Mouse (Mus musculus) cerebral cortex, adult 2 months (tissue): ENCODE data around the gene Ccdc127.

ENCODE experiments used
- WGBS: fragments of 180-500 bp; shearing (Covaris S2); methylation state at CpG from one replicate; pipeline ENCODE4 v1.1.7; 2018; 5-methylcytosine and 5-hydroxymethylcytosine counted together

The Ccdc127 gene

DNA sequence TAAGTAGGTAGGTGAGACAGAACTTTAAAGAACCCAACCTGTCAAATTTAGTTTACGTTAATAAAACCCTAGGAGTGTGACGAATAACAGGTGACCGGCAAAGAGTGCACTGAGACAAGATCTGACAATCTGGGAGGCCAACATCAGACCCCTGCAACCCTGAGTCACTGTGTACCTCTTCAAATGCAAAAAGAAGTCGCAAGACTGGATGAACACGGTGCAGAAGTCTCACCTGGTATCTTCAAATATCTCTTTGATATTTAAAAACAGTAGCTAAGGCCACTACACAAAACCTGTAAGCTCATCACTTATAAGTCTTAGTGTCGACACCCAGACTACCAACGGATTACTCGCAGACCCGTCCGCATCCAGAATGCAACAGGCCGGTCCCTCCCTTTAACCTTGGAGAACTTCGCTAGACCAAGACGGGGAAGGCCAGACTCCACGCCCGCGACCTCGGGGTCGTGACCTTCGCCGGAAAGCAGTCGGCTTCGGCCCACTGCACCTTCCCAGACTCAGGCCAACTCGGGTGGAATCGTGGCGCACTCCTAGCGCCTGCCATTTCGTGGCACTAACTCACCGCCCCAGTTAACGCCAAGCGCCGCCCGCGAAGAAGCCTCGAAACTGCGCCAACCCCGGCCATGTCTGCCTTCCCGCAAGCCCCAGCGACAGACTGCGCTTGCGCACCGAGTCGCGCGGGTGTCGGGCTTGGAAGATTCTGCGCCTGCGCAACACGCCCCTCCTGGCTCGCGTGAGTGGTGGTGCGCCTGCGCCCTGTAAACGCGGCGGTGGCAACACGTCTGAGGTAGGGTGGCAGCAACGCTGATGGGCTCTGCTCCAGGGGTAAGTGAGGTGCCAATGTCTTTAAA is at the start of gene Ccdc127, which contains the start of gene Sdha:
TSS of gene Ccdc127 (plus strand) at position 744 of the 869 bp plus-strand sequence.
TSS of gene Sdha (minus strand) at position 715 of the 869 bp plus-strand sequence.
- WGBS = under 1% methylated on average over 57 of the region's 57 CpGs

DNA sequence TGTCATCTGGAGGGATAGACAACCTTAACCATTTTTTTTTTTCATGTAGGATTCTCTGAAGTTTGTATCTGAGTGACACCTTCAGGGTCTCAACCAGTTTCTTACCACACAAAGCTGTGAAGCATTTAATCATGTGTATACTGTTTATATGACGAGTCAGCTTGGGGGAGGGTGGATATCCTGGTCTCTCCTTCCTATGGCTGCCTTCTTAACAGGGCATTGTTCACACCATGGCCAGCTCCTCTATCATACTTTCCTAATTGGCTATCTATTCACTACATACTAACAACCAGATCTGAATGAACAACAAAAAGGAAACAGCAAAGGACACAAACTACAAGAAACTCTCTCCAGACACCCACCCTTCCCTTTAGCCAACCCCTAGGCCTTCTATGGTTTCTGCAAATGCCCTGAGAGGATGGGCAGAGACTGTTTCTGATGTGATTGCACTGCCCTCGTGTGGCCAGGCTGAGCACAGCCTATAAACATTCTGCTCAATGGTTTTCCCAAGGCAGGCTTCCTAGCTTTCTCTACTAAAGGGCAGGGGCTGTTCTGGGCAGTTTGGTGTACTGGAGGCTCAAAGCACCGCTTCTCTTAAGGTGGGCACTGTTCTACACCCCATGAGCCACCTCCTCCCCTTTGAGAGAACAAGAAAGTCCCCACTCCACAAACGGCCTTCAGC is 49.0 kb upstream of the Ccdc127 start:
- 32% methylated on average over 4 of the region's 4 CpGs for whole genome bisulfite sequencing

DNA sequence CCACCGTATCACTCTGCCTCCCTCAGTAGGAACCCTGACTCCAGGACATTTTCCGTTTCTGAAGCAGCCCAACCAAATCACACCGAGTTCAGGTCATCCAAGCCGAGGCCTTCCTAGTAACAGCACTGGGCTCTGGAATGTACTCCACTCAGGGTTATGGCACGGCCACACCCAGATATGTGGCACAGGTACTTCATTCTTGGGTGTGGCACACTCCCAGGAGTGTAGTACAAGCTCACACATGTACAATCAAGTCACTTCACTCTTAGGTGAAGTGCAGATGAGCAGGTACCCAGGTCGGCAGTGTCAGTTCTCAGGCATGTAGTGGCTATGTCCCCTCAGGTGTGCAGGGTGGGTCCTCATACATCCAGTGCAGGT is 48.5 kb upstream of the Ccdc127 start:
- 74% methylated on average over 6 of the region's 6 CpGs for WGBS

DNA sequence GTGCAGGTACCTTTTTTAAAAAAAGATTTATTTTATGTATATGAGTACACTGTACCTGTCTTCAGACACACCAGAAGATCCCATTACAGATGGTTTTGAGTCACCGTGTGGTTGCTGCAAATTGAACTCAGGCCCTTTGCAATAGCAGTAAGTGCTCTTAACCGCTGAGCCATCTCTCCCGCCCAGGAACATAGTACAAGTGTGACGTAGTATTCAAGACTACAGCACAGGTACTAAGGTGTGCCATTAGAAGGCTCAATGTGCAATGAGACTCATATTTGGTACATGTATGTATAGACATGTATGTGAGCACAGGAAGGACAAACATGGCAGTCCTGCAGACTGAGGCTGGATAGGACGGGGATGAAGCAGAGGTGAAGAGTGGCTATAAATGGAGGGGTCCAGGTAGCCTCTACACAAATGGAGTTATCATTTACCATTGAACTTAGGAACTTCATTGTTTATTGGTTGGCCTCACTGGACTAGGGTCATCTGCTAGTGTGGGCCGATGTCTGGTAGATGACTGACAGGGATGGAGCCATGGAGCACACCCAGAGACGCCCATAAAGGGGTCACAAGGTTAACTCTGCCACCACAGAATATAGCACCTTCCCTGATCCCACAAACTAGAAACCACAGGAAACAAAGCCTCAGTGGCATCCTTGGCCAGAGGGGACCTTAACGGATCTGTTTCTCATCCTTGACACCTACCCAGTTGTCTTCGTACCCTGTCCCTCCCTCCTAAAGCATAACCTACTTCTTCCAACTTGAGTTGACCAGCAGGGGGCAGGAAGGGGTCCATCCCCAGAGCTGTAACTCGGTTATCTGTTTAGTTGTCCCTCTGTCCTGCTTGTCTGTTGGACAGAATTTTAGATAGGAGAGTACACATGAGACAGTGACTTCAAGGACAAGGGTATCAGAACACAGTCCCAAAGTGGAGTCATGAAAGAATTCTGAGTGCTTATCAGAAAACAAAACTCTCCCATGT is 47.8 kb upstream of the Ccdc127 start:
- WGBS = 79% methylated on average over 10 of the region's 10 CpGs

DNA sequence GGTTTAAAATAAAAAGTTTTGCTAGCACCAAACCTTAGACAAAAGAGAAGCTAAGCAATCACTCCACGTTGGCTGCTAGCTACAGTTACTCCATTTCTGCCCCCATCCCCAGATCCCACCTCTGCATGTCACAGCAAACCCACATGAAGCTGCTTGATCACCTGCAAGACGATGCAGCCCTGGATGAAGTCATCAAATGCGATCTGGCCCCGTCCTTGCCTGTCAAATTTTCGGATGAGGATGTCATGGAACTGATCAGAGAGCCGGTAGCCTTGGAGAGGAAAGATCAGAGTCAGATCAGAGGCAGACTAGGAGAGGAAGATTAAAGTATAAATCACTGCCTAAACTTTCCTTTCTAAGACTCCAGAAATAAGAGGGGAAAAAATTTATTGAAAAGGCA is 44.7 kb upstream of the Ccdc127 start:
- 85% methylated on average over 6 of the region's 6 CpGs for WGBS

DNA sequence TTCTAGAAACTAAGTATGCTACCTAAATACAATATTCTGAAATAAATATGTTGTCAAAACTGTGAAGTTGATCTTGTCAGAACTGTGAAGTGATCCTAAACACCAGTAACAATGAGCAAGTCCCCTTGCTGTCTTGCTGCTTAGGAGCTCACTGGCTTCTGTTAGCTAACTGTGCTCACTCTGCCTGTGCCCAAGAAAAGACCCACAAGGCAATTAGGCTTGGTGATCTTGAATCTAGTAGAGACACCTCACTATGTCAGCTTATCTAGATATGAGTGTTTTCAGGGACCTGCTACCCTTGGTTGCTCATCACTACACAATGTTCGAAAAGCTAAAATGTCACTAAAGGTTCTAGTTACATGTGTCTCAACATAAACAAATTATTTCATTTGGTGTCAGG is 44.3 kb upstream of the Ccdc127 start:
- 98% methylated on average over 1 of the region's 1 CpGs for WGBS

DNA sequence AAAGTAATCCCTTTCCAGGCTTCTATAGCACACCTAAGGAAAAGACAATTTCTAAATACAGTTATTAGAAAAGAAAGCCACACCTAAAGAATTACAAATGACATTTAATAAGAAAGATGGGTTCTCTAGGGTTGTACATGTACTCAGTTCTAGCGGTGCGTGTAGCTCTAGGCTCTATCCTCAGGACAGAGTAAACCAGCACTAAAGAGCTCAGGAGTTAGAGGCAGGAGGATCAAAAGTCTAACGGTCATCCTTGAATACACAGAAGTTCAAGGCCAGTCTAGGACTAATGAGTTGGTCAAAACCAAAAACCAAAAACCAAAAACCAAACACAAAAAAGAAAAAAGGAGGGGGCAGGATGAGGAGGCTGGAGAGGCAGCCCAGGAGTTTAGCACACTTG is 35.5 kb upstream of the Ccdc127 start:
- 97% methylated on average over 3 of the region's 3 CpGs for WGBS

DNA sequence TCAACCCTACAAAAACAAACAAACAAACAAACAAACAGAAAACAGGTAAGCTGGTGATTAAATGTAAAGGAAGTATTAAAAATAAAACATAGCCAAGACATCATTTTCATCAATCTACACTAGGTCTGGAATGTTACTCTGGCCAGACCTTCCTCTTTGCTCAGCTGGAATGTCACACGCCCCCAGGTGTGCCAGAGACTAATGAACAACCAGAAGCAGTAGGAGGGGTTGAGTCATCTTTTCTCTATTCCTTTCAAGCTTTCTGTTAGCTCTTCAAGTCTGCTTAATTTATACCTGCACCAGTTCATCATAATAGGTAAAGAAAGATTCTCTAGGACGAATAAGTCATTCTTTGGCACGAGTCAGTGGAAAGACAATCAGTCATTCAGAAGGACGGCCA is 33.7 kb upstream of the Ccdc127 start:
- WGBS = 20% methylated on average over 4 of the region's 4 CpGs

DNA sequence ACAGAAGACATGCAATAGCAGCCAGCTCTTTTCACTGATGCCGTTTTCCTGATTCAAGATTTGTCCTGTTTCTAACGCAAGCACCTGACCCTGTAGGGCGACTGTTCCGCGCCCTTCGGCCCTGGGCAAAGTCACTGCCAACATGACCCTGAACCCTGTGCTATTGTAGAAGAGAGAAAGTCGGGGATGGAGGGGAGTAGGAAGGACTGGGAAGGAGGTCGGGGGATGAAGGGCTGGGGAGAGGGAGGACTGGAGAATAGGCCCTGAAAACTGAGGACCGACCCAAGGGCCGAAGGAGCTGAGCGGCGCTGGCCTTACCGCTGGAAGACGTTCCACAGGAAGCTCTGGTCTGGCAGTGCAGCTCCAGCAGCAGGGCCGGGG is 33.3 kb upstream of the Ccdc127 start:
- under 1% methylated on average over 15 of the region's 15 CpGs for WGBS

DNA sequence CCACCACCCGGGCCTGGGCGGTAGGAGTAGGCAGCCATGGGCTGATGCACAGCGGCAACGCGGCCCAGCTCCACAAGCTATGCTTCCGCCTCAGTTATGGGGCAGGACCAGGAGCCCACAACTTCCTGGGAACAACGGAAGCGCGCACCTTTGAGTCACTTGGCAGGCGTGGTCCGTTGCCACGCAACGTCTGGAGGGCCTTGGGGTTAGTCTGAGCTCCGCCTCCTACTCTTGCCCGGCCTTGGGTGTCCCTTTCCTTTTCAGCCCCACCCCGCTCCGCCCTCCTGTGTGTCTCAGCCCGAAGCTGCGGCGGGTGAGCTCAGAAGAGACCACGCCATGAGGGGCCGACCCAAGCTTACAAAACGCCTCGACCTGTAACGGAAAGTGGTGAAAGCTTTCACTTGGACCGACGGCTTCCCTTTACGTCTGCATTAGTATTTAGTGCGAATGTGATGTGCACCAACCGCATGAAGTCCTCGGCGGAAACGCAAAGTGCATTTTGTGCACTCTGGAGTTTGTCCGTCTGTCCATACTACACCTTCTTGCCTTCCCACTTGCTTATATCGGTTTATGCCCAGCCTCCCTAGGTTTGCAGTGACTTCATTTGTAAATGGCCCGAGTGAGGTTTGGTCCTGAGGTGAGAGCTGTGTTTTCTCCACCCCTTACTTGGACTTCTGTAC is 32.8 kb upstream of the Ccdc127 start, which contains the start of gene Pdcd6:
TSS of gene Pdcd6 (minus strand) at position 411 of the 680 bp plus-strand sequence.
- WGBS = under 1% methylated on average over 36 of the region's 36 CpGs

DNA sequence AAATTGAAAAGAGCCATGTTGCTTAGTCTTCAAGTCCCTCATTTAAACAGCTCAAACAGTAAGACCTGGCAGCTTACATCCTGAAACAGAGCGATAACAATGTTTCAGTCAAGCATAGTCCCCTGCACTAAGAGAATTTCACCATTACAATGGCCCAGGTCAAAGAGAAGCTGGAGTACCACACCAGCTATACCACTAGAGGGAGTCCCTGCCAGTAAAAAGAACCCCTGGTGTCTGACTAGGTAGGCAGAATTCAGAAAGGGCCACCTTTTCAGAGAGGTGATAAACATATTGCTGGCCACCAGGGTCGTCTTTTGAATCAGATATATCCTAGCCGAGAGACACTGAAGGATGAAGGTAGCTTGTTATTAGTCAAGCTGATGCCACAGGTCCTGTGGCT is 9.1 kb upstream of the Ccdc127 start:
- 50% methylated on average over 3 of the region's 3 CpGs for WGBS

DNA sequence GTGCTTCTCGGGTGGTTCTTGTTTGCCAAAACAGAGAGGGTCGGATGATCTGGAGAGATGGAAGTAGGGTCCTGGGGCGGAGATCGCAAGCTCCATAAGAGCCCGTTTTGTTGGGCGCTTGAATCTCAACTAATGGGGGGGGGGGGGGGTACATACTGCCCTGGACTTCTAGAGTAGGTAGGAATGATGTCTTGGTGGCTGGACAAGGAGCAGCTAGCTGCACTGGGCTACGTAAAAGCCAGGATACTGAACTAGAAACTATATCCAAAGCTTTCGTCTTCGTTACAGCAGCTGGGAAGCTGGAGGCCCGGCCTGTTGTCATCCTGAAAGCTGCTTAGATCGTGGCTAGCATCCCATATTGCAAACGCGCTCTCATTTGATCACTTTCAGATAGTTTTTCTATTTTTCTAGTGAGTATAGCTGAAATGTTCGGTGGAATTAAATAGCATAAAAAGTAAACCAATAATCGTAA is 362 bp downstream of the Ccdc127 start:
- 3% methylated on average over 15 of the region's 15 CpGs for WGBS

DNA sequence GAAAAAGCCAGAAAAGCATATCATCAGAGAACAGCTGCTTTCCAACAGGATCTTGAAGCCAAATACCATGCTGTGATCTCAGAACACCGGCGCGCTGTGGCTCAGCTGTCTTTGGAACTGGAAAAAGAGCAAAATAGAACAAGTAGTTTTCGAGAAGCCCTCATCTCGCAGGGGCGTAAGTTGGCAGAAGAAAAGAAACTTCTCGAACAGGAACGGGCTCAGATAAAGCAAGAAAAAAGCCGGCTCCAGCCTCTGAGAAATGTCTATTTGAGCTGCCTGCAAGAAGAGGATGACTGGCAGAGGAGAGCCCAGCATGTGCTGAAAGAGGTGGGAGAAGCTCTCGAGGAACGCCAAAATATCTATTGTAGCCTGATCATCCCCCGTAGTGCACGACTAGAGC is 6.4 kb downstream of the Ccdc127 start:
- WGBS = 63% methylated on average over 13 of the region's 13 CpGs

DNA sequence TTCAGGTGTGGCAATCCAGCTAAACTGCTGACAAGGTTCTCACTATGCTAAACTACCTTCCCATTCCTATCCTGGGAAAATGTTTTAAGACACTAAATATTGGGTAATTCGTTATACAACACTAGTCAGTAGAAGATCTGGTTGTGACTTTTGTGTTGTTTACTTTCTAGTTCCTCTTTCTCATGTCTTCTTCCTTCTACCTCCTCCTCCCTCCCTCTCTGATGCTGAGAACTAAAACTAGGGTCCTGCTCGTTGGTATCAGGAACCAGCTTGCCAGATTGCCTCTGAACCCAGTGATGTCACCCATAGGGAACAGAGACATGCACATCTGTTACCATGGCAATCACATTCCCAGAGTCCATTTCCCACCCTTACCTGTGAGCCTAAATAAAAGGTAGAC is 12.1 kb downstream of the Ccdc127 start:
- whole genome bisulfite sequencing = 50% methylated on average over 2 of the region's 2 CpGs

DNA sequence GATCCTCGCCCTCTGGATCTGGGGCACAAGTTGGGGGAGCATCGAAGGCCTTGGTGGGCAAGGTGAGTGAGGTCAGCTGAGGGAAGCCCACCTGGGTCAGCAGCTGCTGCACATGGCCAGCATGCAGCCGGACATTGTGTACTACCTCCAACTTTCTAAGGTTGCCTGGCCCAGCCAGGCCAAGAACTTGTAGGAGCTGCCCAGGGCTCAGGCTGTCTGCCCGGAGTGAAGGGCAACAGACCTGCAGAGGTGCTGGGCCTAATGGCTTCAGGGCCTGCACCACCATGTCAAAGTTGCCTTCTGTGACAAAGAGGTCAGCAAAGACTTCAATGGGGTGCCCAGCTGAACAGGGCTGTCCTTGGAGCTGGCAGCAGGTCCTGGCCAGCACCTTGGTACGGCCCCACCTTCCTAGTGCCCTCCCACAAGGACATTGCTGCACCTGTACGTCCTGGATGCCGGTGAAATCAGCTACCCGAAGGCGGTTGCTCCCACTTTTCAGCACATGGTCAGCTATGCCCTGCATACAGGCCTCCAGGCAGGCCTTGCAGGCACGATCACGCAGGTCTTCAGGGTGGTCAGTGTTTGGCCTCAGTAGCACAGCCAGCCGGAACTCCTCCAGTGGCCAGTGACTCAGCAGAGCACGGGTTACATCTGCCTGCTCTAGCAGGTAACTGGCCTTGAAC is 13.2 kb downstream of the Ccdc127 start:
- WGBS = 86% methylated on average over 13 of the region's 13 CpGs

DNA sequence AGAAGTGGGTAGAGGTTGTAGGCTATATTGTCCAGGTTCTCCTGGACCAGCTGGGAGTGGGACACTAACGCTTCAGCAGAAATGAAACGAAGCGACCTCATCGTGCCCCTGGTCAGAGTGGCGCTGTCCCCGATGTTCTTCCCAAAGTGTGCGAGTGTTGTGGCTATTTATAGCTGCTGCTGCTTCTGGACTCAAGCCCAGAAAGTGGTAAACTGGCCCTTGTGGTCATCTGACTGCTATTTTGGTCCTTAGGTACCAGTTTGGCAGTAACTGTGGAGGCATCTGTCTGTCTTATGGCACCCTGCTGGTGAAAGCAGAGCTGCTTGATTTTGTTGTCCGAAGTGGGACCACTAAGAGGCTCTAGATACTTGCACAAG is 13.7 kb downstream of the Ccdc127 start, which contains the start of gene Lrrc14b:
TSS of gene Lrrc14b (minus strand) at position 147 of the 377 bp plus-strand sequence.
- 34% methylated on average over 8 of the region's 8 CpGs for WGBS

DNA sequence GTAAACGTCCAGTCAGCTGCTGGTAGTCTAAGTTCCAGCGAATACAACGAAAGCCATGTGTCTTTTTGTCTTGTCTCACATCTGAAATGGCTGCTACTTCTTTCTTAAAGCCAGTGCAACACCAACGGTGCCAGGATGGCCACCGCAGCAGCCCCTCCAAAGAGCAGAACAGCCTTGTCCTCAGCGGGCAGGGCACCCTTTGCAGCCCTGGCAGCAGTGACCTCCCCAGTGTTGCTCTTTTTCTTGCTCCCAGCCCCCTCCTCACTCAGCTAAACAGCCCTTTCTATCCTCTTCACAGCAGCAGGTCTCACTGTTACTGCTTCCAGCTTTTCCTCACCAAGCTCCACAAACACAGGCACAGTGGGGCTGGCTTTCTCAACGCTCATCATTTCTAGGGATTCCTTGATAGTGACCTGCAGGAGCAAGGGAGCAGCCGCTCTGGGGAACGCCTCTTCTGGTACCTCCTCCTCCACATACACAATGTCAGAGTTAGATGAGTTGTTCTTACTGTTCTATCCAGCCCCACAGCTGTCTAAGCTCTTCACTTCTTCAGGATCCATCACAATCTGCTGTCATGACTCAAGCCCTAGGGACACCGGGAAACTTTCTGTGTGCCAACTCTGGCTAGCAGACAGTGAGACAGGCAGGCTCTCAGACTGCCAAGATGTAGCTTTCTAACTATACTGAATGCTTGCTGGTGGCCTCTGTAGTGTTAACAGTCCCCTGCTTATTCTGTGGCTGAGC is 31.6 kb downstream of the Ccdc127 start:
- 53% methylated on average over 10 of the region's 10 CpGs for WGBS

DNA sequence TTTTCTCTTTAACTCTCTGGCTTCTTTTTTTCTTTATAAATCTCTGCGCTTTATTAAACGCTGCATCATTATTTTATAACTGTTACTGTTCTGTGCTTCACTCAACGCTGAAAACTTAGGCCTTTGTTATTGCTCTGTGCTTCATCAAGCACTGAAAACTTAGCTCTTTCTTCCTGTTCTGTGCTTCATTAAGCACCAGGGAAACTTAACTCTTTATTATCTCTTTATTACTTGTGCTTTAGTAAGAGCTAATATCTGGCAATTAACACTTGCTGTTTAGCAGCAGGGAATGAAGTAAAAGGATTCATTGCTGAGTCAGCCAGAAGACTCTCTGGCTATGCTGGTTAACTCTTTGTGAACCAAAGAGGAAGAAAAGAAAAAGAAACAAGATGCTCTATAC is 32.2 kb downstream of the Ccdc127 start:
- 35% methylated on average over 3 of the region's 3 CpGs for WGBS

DNA sequence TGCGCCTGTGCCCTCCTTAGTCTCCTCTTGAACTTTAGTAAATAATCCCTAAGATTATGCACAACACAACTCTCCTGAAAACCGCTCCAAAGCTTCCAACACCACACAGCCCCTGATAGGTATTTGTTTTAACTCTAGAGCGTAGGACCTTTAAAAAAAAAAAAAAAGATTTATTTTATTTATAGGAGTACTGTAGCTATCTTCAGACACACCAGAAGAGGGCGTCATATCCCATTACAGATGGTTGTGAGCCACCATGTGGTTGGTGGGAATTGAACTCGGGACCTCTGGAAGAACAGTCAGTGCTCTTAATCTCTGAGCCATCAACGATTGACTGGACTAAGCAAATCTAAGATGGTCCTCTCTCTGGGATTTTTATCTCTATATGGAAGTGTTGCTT is 39.6 kb downstream of the Ccdc127 start:
- WGBS = 50% methylated on average over 6 of the region's 6 CpGs
